Mouse (Mus musculus): ENCODE results near the gene Arfgef2. TPM values are rescaled to one million over a fixed set of nuclear protein-coding genes. Genes with fewer than 3 reads are reported as not detected.

The Arfgef2 gene
- total and polyA plus RNA-seq, 3 experiments: 12.5 to 50.4 (median 45.4) TPM

GRCm38 (mm10) chr2:166800473-166800857 lies 4.9 kb upstream of the Arfgef2 start:
- intact Hi-C loops (cut with DNase I): no loop called here
- no peaks in the 10 kb centered on the region for H3K36me3 ChIP-seq (ENCODE audit: control insufficient read depth, insufficient read depth, low read length)
- TF ChIP-seq POLR2A (IDR thresholded peaks at IDR 0.05; ENCODE audit: insufficient read depth, low read depth, low read length): no peak
- no peak for TF ChIP-seq EP300 (IDR thresholded peaks at IDR 0.05; ENCODE audit: insufficient read depth, low read depth, low read length)
- no peak for TF ChIP-seq CTCF (IDR thresholded peaks at IDR 0.05)

GRCm38 (mm10) chr2:166801436-166801835 lies 4.0 kb upstream of the Arfgef2 start:
- H3K36me3 ChIP-seq (ENCODE audit: control insufficient read depth, insufficient read depth, low read length): peaks cover under 1% of the 10 kb centered on the region
- 78% methylated on average over 2 of the region's 2 CpGs for WGBS
- intact Hi-C loops (cut with DNase I): no loop called here

More at GRCm38 (mm10) chr2:166800473-166800857, 4.9 kb upstream of the Arfgef2 start:
- 83% methylated on average over 7 of the region's 7 CpGs for WGBS
- no peak overlapping the region for H3K4me3 ChIP-seq
- no peak overlapping the region for H3K9ac ChIP-seq (ENCODE audit: low read depth, low read length)
- H3K27me3 ChIP-seq (ENCODE audit: control insufficient read depth, insufficient read depth, low read length): no peaks in the 10 kb centered on the region
- no peaks in the 10 kb centered on the region for H3K4me1 ChIP-seq (ENCODE audit: control insufficient read depth, insufficient read depth, low read length)
- no peak overlapping the region for H3K27ac ChIP-seq
- H3K79me2 ChIP-seq (replicated peaks; ENCODE audit: control insufficient read depth, insufficient read depth, low read length): no peaks in the 10 kb centered on the region
- DNase-seq: no peak

GRCm38 (mm10) chr2:166803298-166803697 lies 2.1 kb upstream of the Arfgef2 start:
- TF ChIP-seq EP300 (IDR thresholded peaks at IDR 0.05; ENCODE audit: insufficient read depth, low read depth, low read length): no peak
- no peak for TF ChIP-seq CTCF (IDR thresholded peaks at IDR 0.05)
- TF ChIP-seq POLR2A (IDR thresholded peaks at IDR 0.05; ENCODE audit: insufficient read depth, low read depth, low read length): no peak
- H3K27me3 ChIP-seq (ENCODE audit: control insufficient read depth, insufficient read depth, low read length): no peaks in the 10 kb centered on the region
- 83% methylated on average over 3 of the region's 3 CpGs for WGBS
- H3K4me1 ChIP-seq (ENCODE audit: control insufficient read depth, insufficient read depth, low read length): peaks cover 2% of the 10 kb centered on the region
- no peak overlapping the region for H3K27ac ChIP-seq
- H3K9ac ChIP-seq (ENCODE audit: low read depth, low read length): no peak overlapping the region
- no peak for DNase-seq
- intact Hi-C loops (cut with DNase I): no loop called here
- peaks cover 7% of the 10 kb centered on the region for H3K36me3 ChIP-seq (ENCODE audit: control insufficient read depth, insufficient read depth, low read length)
- no peak overlapping the region for H3K4me3 ChIP-seq
- no peaks in the 10 kb centered on the region for H3K79me2 ChIP-seq (replicated peaks; ENCODE audit: control insufficient read depth, insufficient read depth, low read length)

More at GRCm38 (mm10) chr2:166801436-166801835, 4.0 kb upstream of the Arfgef2 start:
- Histone ChIP-seq H3K4me1 (ENCODE audit: control insufficient read depth, insufficient read depth, low read length) (no peaks in the 10 kb centered on the region; the same call in 1 of the 2 replicates), H3K4me3 (no peak overlapping the region), H3K27ac (no peak overlapping the region), H3K79me2 (replicated peaks; ENCODE audit: control insufficient read depth, insufficient read depth, low read length) (no peaks in the 10 kb centered on the region), H3K27me3 (ENCODE audit: control insufficient read depth, insufficient read depth, low read length) (no peaks in the 10 kb centered on the region), H3K9ac (ENCODE audit: low read depth, low read length) (no peak overlapping the region)
- no peak for DNase-seq
- no peak for TF ChIP-seq EP300 (IDR thresholded peaks at IDR 0.05; ENCODE audit: insufficient read depth, low read depth, low read length)
- no peak for TF ChIP-seq CTCF (IDR thresholded peaks at IDR 0.05)
- TF ChIP-seq POLR2A (IDR thresholded peaks at IDR 0.05; ENCODE audit: insufficient read depth, low read depth, low read length): no peak

- Histone ChIP-seq H3K9ac (ENCODE audit: low read depth, low read length) (peak overlapping the region; percentile 88), H3K27me3 (ENCODE audit: control insufficient read depth, insufficient read depth, low read length) (no peaks in the 10 kb centered on the region), H3K36me3 (ENCODE audit: control insufficient read depth, insufficient read depth, low read length) (peaks cover 14% of the 10 kb centered on the region), H3K4me3 (peak overlapping the region; percentile 90), H3K4me1 (ENCODE audit: control insufficient read depth, insufficient read depth, low read length) (peaks cover 4% of the 10 kb centered on the region), H3K79me2 (replicated peaks; ENCODE audit: control insufficient read depth, insufficient read depth, low read length) (no peaks in the 10 kb centered on the region), H3K27ac (peak overlapping the region; percentile 92)
- intact Hi-C loops (cut with DNase I): no loop called here
- TF ChIP-seq CTCF (IDR thresholded peaks at IDR 0.05): no peak
- no peak for TF ChIP-seq POLR2A (IDR thresholded peaks at IDR 0.05; ENCODE audit: insufficient read depth, low read depth, low read length)
- TF ChIP-seq EP300 (IDR thresholded peaks at IDR 0.05; ENCODE audit: insufficient read depth, low read depth, low read length): no peak
- no peak for DNase-seq
- WGBS: 11% methylated on average over 14 of the region's 14 CpGs
These were observed 851 bp downstream of the Arfgef2 start for GRCm38 (mm10) chr2:166806173-166806705.

GRCm38 (mm10) chr2:166806813-166807212 lies 1.4 kb downstream of the Arfgef2 start:
- Histone ChIP-seq H3K4me1 (ENCODE audit: control insufficient read depth, insufficient read depth, low read length) (peaks cover 4% of the 10 kb centered on the region), H3K9ac (ENCODE audit: low read depth, low read length) (peak overlapping the region; percentile 32; the same call in 1 of the 2 replicates), H3K79me2 (replicated peaks; ENCODE audit: control insufficient read depth, insufficient read depth, low read length) (no peaks in the 10 kb centered on the region), H3K27ac (no peak overlapping the region), H3K4me3 (no peak overlapping the region; the same call in 1 of the 2 replicates), H3K36me3 (ENCODE audit: control insufficient read depth, insufficient read depth, low read length) (peaks cover 14% of the 10 kb centered on the region), H3K27me3 (ENCODE audit: control insufficient read depth, insufficient read depth, low read length) (no peaks in the 10 kb centered on the region)
- DNase-seq: no peak
- WGBS: 60% methylated on average over 6 of the region's 6 CpGs
- TF ChIP-seq POLR2A (IDR thresholded peaks at IDR 0.05; ENCODE audit: insufficient read depth, low read depth, low read length) (no peak), EP300 (IDR thresholded peaks at IDR 0.05; ENCODE audit: insufficient read depth, low read depth, low read length) (no peak)
- intact Hi-C loops (cut with DNase I): no loop called here

GRCm38 (mm10) chr2:166809499-166809898 lies 4.1 kb downstream of the Arfgef2 start:
- no peak overlapping the region for H3K9ac ChIP-seq (ENCODE audit: low read depth, low read length)
- no peaks in the 10 kb centered on the region for H3K27me3 ChIP-seq (ENCODE audit: control insufficient read depth, insufficient read depth, low read length)
- H3K79me2 ChIP-seq (replicated peaks; ENCODE audit: control insufficient read depth, insufficient read depth, low read length): no peaks in the 10 kb centered on the region
- H3K27ac ChIP-seq: no peak overlapping the region
- no peak for DNase-seq
- no peak overlapping the region for H3K4me3 ChIP-seq
- H3K4me1 ChIP-seq (ENCODE audit: control insufficient read depth, insufficient read depth, low read length): peaks cover 4% of the 10 kb centered on the region
- H3K36me3 ChIP-seq (ENCODE audit: control insufficient read depth, insufficient read depth, low read length): peaks cover 14% of the 10 kb centered on the region
- WGBS: 82% methylated on average over 5 of the region's 5 CpGs
- intact Hi-C loops (cut with DNase I): no loop called here
- TF ChIP-seq CTCF (IDR thresholded peaks at IDR 0.05) (no peak), POLR2A (IDR thresholded peaks at IDR 0.05; ENCODE audit: insufficient read depth, low read depth, low read length) (no peak), EP300 (IDR thresholded peaks at IDR 0.05; ENCODE audit: insufficient read depth, low read depth, low read length) (no peak)

Measured in heart, adult 2 months (tissue).